Mouse (Mus musculus) embryonic fibroblast, embryonic 13.5 days (primary cell): ENCODE results near the gene Gorasp1.

Experiments used
- CTCF ChIP-seq: IDR thresholded peaks from 2 replicates; pipeline ENCODE4 v1.5.1; 2011; ENCODE audit warnings: mild to moderate bottlenecking, control low read depth, low read length, moderate library complexity, borderline replicate concordance; ENCODE audit not compliant: insufficient read depth
- POLR2A ChIP-seq: IDR thresholded peaks from 2 replicates; pipeline ENCODE4 v1.6.1; 2011; ENCODE audit warnings: low read depth, mild to moderate bottlenecking, control low read depth, low read length, moderate library complexity

GRCm38 (mm10) chr9:119984536-119985011, 47.2 kb upstream of the Gorasp1 start, which contains the start of gene Csrnp1:
- no peak for TF ChIP-seq CTCF
- peak; percentile 38; the same call in 1 of the 2 replicates for TF ChIP-seq POLR2A
